Mouse (Mus musculus): Measurements from ENCODE around the gene Kmt2a. TPM values are rescaled to one million over a fixed set of nuclear protein-coding genes. Genes with fewer than 3 reads are reported as not detected.

Kmt2a gene
- polyA plus RNA-seq, 1 experiment from 2014 or later = 14.4 TPM

DNA sequence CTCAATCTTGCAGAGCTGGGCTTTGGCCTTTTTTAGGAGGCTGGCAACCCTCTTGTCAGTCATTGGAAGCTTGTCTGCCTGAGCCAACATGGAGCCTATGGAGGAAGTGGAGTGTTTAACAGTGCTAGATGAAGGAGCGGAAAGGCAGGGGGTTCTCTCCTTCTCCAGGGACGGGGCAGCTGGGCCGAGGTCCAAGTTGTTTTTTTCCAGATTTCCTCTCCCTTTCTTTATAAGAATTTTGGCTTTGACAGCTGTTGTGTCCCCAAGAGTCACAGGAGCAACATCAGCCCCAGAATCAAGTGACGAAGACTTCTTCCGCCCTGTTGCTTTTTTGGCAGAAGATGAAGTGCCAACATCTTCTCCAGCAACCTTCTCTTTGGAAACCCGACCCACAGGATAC lies 33.6 kb downstream of the Kmt2a start:
- no peaks in the 10 kb centered on the region for H3K4me1 ChIP-seq (ENCODE audit: control insufficient read depth, insufficient read depth, low read depth, low read length)
- no peak overlapping the region for H3K4me3 ChIP-seq (ENCODE audit: low read length)
- H3K27me3 ChIP-seq (replicated peaks; ENCODE audit: control insufficient read depth, insufficient read depth, low read length) = no peaks in the 10 kb centered on the region
- WGBS = 73% methylated on average over 6 of the region's 6 CpGs
- no peak overlapping the region for H3K27ac ChIP-seq (ENCODE audit: low read depth, low read length)
- H3K9ac ChIP-seq (ENCODE audit: low read depth, low read length) = no peak overlapping the region
- H3K9me3 ChIP-seq (ENCODE audit: control insufficient read depth, low read length) = no peaks in the 10 kb centered on the region
- no peak overlapping the region for H3K4me2 ChIP-seq (ENCODE audit: low read length)
- peaks cover 40% of the 10 kb centered on the region for H3K36me3 ChIP-seq (ENCODE audit: control insufficient read depth, insufficient read depth, low read length)
- no peak for ATAC-seq

DNA sequence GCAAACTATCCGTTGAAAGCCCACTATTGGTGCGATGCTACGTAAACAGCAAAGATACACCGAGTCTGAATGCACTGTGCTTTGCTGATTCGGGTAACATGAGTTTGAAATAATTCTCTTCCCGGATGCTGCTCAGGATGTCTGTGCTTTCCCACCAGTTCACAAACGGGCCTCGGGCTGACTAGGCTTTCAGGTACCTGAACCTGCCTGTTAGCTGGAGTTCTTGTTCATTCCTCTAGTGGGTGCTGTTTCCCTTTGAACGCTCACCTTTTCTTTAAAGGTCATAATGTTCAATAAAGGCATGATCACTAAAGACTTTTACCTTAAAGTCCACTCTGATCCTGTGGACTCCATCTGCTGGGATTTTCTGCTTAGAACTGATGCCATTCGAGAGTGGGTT lies 39.9 kb downstream of the Kmt2a start:
- no peak for ATAC-seq
- Histone ChIP-seq H3K9me3 (ENCODE audit: control insufficient read depth, low read length) (no peaks in the 10 kb centered on the region), H3K4me1 (ENCODE audit: control insufficient read depth, insufficient read depth, low read depth, low read length) (no peaks in the 10 kb centered on the region), H3K9ac (ENCODE audit: low read depth, low read length) (no peak overlapping the region), H3K27ac (ENCODE audit: low read depth, low read length) (no peak overlapping the region), H3K4me3 (ENCODE audit: low read length) (no peak overlapping the region), H3K27me3 (replicated peaks; ENCODE audit: control insufficient read depth, insufficient read depth, low read length) (no peaks in the 10 kb centered on the region), H3K4me2 (ENCODE audit: low read length) (no peak overlapping the region), H3K36me3 (ENCODE audit: control insufficient read depth, insufficient read depth, low read length) (peaks cover 54% of the 10 kb centered on the region)
- WGBS = 91% methylated on average over 10 of the region's 10 CpGs

DNA sequence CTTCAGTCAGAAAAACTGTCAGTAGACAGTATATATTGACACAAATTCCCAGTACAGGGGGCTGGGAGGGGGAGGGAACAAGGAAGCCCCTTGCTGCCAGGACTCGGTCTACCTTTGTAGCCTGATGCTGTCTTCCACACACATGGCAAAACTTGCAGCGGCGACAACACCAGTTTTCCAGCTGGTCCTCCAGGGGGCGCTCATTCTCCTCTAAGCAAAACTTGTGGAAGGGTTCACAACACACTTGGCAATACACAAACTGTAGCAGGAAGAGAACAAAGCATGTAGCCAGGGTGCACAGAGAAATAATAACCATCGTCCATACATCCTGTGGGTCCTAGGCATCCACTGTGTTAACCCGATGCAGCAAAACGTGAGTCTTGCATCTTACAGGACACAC lies 44.7 kb downstream of the Kmt2a start:
- H3K9ac ChIP-seq (ENCODE audit: low read depth, low read length) = no peak overlapping the region
- H3K4me1 ChIP-seq (ENCODE audit: control insufficient read depth, insufficient read depth, low read depth, low read length) = no peaks in the 10 kb centered on the region
- H3K36me3 ChIP-seq (ENCODE audit: control insufficient read depth, insufficient read depth, low read length) = peaks cover 47% of the 10 kb centered on the region
- H3K27ac ChIP-seq (ENCODE audit: low read depth, low read length) = no peak overlapping the region
- H3K4me2 ChIP-seq (ENCODE audit: low read length) = no peak overlapping the region
- 42% methylated on average over 7 of the region's 7 CpGs for WGBS
- H3K27me3 ChIP-seq (replicated peaks; ENCODE audit: control insufficient read depth, insufficient read depth, low read length) = no peaks in the 10 kb centered on the region
- H3K4me3 ChIP-seq (ENCODE audit: low read length) = no peak overlapping the region
- no peaks in the 10 kb centered on the region for H3K9me3 ChIP-seq (ENCODE audit: control insufficient read depth, low read length)
- ATAC-seq = no peak

DNA sequence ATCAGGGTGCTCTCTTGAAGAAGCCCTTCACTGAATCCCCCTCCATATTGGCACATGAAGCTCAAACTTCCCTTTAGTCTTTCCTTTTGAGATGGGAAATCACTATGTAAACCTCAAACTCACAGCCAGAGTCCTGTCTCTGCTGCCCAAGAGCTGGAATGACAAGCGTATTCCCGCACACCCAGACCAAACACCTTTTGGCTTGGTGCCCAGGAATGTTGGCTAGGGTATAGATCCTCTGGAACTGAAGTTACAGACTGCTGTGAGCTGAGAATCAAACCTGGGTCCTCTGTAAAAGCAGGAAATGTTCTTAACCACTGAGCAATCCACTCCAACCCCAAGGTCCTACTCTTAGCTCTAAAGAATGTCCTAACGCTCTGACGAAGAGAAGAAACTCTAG lies 48.7 kb downstream of the Kmt2a start:
- Histone ChIP-seq H3K4me2 (ENCODE audit: low read length) (no peak overlapping the region), H3K27ac (ENCODE audit: low read depth, low read length) (no peak overlapping the region), H3K9ac (ENCODE audit: low read depth, low read length) (no peak overlapping the region), H3K4me1 (ENCODE audit: control insufficient read depth, insufficient read depth, low read depth, low read length) (no peaks in the 10 kb centered on the region), H3K36me3 (ENCODE audit: control insufficient read depth, insufficient read depth, low read length) (peaks cover 53% of the 10 kb centered on the region), H3K9me3 (ENCODE audit: control insufficient read depth, low read length) (no peaks in the 10 kb centered on the region), H3K4me3 (ENCODE audit: low read length) (no peak overlapping the region), H3K27me3 (replicated peaks; ENCODE audit: control insufficient read depth, insufficient read depth, low read length) (no peaks in the 10 kb centered on the region)
- 66% methylated on average over 4 of the region's 4 CpGs for WGBS
- ATAC-seq = no peak

DNA sequence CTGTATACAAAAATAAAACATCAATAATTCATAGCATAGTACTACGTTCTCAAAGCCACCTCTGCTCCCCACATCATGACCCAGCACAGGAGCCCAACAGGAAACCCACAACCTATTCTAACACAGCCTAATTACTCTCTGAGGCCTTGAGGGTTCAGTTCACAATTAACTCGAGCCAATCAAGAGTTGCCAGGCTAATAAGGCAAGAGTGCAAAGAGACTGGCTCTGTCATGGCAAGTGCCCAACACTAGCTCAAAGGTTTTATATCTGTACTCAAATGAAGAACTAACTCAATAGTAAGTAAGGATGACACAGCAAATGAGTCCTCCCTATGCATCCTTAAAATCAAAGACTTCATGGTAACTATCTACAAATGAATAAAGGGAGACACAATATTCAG lies 50.6 kb downstream of the Kmt2a start:
- no peak for ATAC-seq
- Histone ChIP-seq H3K9me3 (ENCODE audit: control insufficient read depth, low read length) (no peaks in the 10 kb centered on the region), H3K9ac (ENCODE audit: low read depth, low read length) (no peak overlapping the region), H3K36me3 (ENCODE audit: control insufficient read depth, insufficient read depth, low read length) (peaks cover 60% of the 10 kb centered on the region), H3K27me3 (replicated peaks; ENCODE audit: control insufficient read depth, insufficient read depth, low read length) (no peaks in the 10 kb centered on the region), H3K27ac (ENCODE audit: low read depth, low read length) (no peak overlapping the region), H3K4me3 (ENCODE audit: low read length) (no peak overlapping the region), H3K4me1 (ENCODE audit: control insufficient read depth, insufficient read depth, low read depth, low read length) (no peaks in the 10 kb centered on the region), H3K4me2 (ENCODE audit: low read length) (no peak overlapping the region)
- WGBS = 65% methylated on average over 2 of the region's 2 CpGs

DNA sequence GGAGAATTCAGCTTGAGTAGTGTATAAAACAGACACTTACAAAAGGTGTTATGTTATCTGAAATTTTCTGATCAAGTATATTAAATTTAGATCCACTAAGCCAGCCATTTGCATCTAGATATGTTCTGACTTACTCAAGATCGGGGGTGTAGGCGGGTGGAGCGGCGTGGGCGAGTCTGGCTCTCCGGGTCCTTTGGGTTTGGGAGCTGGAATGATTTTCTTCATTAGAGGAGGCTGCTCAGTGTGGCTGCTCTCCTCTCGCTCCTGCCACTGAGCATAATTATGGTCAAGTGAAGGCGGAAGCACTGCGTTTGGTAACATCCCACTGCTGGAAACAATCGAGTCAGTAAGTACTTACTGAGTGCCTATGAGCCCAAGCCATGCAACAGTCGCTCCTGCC lies 52.2 kb downstream of the Kmt2a start:
- 97% methylated on average over 11 of the region's 11 CpGs for WGBS
- ATAC-seq = no peak
- Histone ChIP-seq H3K4me1 (ENCODE audit: control insufficient read depth, insufficient read depth, low read depth, low read length) (no peaks in the 10 kb centered on the region), H3K27ac (ENCODE audit: low read depth, low read length) (no peak overlapping the region), H3K9ac (ENCODE audit: low read depth, low read length) (no peak overlapping the region), H3K27me3 (replicated peaks; ENCODE audit: control insufficient read depth, insufficient read depth, low read length) (no peaks in the 10 kb centered on the region), H3K36me3 (ENCODE audit: control insufficient read depth, insufficient read depth, low read length) (peaks cover 60% of the 10 kb centered on the region), H3K4me3 (ENCODE audit: low read length) (no peak overlapping the region), H3K4me2 (ENCODE audit: low read length) (no peak overlapping the region), H3K9me3 (ENCODE audit: control insufficient read depth, low read length) (no peaks in the 10 kb centered on the region)

DNA sequence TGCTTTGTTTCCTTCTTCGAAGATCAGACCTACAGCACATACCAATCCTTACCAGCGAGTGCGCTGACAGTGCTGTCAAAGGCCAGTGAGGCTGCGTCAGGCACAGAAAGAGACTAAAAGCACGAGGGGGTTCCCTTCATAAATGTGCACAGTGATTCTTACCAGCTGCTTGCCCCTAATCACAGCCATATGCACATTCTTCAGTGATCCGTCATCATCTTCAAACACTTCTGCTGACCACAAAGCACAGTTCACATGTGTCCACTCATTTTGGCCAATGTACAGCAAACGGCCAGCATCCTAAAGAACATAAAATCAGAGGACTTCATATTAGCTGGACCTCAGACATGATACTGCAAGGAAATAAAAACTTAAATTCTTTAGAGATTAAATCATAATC lies 54.4 kb downstream of the Kmt2a start:
- WGBS = 92% methylated on average over 7 of the region's 7 CpGs
- Histone ChIP-seq H3K4me3 (ENCODE audit: low read length) (no peak overlapping the region), H3K27ac (ENCODE audit: low read depth, low read length) (no peak overlapping the region), H3K9me3 (ENCODE audit: control insufficient read depth, low read length) (no peaks in the 10 kb centered on the region), H3K27me3 (replicated peaks; ENCODE audit: control insufficient read depth, insufficient read depth, low read length) (no peaks in the 10 kb centered on the region), H3K36me3 (ENCODE audit: control insufficient read depth, insufficient read depth, low read length) (peaks cover 69% of the 10 kb centered on the region), H3K4me2 (ENCODE audit: low read length) (no peak overlapping the region), H3K9ac (ENCODE audit: low read depth, low read length) (no peak overlapping the region), H3K4me1 (ENCODE audit: control insufficient read depth, insufficient read depth, low read depth, low read length) (no peaks in the 10 kb centered on the region)
- no peak for ATAC-seq

DNA sequence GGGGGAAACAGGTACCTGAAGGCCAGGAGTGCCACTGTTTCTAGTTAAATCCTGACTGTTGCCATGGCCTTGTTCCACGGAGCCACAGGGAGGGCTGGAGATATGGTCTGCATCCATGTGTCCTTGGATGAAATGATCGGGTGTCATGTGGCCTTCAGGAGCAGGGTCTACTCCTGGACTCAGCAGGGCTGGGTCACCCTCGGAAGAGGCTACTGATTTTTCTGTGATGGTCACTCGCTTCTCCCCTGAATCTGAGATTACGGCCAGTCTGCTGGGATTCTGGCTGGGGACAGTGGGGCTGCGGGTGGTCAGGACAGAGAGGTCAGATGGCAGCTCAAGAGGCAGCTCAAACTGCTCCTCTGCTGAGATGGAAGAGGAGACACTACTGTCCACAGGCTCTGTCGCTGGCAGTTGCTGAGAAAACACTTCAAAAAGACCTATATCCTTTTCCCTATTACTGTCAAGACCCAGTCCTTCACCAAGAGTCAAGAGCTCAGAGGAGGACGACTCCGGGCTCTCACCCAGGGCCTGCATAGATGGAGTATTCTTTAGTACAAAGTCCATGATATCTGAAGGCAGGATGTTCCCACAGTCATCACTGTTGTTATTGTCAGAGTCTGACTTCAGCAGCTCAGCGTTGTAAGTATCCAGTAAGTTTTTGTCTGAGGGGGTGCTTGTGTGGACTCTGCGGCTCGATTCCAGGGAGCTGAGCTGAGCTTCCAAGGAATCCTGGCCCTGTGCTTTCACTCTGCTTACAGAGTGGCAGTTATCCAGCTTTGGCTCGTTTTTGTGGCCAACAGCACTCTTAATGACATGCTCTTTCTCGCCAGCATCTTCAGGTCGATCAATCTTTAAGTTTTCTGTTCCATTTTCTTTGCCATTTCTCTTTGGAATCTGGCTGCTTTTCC lies 60.9 kb downstream of the Kmt2a start:
- Histone ChIP-seq H3K4me1 (ENCODE audit: control insufficient read depth, insufficient read depth, low read depth, low read length) (no peaks in the 10 kb centered on the region), H3K27me3 (replicated peaks; ENCODE audit: control insufficient read depth, insufficient read depth, low read length) (no peaks in the 10 kb centered on the region), H3K4me3 (ENCODE audit: low read length) (no peak overlapping the region), H3K9me3 (ENCODE audit: control insufficient read depth, low read length) (no peaks in the 10 kb centered on the region), H3K4me2 (ENCODE audit: low read length) (no peak overlapping the region), H3K27ac (ENCODE audit: low read depth, low read length) (no peak overlapping the region), H3K36me3 (ENCODE audit: control insufficient read depth, insufficient read depth, low read length) (peaks cover 76% of the 10 kb centered on the region), H3K9ac (ENCODE audit: low read depth, low read length) (no peak overlapping the region)
- peak; percentile 71; the same call in 1 of the 2 replicates for ATAC-seq
- WGBS = 85% methylated on average over 15 of the region's 15 CpGs

DNA sequence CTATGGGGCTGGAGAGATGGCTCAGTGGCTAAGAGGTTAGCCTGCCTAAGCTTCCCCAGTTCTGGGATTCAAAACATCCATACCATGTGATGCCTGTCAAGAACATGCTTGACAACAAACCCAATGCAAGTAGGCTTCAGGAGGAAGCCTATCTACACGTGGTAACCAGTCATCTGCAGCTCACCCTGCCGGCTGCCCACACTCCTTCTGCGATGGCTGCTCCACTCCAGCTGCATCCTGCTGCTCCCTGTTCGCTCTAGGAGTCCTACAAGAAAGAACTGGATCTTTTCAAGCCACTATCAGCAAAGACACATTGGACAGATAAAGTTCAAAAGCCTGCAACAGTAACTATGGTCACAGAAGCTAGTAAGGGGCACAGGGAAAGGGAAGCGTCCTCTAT lies 63.6 kb downstream of the Kmt2a start:
- no peak for ATAC-seq
- H3K9ac ChIP-seq (ENCODE audit: low read depth, low read length) = no peak overlapping the region
- no peaks in the 10 kb centered on the region for H3K27me3 ChIP-seq (replicated peaks; ENCODE audit: control insufficient read depth, insufficient read depth, low read length)
- H3K4me3 ChIP-seq (ENCODE audit: low read length) = no peak overlapping the region
- H3K36me3 ChIP-seq (ENCODE audit: control insufficient read depth, insufficient read depth, low read length) = peaks cover 66% of the 10 kb centered on the region
- WGBS = 85% methylated on average over 5 of the region's 5 CpGs
- no peaks in the 10 kb centered on the region for H3K4me1 ChIP-seq (ENCODE audit: control insufficient read depth, insufficient read depth, low read depth, low read length)
- no peak overlapping the region for H3K4me2 ChIP-seq (ENCODE audit: low read length)
- H3K9me3 ChIP-seq (ENCODE audit: control insufficient read depth, low read length) = no peaks in the 10 kb centered on the region
- no peak overlapping the region for H3K27ac ChIP-seq (ENCODE audit: low read depth, low read length)
